Mouse (Mus musculus) MEL (cell line): Measurements from ENCODE around the gene Selplg.

Experiments used
- CHD2 ChIP-seq: IDR thresholded peaks from 2 replicates; pipeline ENCODE4 v1.6.1; 2011; ENCODE audit warnings: low read length, improper control_type of control experiment
- CTCF ChIP-seq, 3 experiments: IDR thresholded peaks in 2 of 3; conservative IDR thresholded peaks in 1 of 3; 2 replicates each; pipeline ENCODE4 v1.5.1; 2011 to 2012; ENCODE audit warnings: low read length in 3 of 3, low read depth in 2 of 3, mild to moderate bottlenecking in 2 of 3, improper control_type of control experiment in 1 of 3, inconsistent platforms in 1 of 3, mixed read lengths in 1 of 3, moderate library complexity in 1 of 3; ENCODE audit not compliant: control insufficient read depth in 1 of 3, insufficient read depth in 1 of 3, poor library complexity in 1 of 3, severe bottlenecking in 1 of 3
- KAT2A ChIP-seq: conservative IDR thresholded peaks from 2 replicates; pipeline ENCODE4 v1.6.1; 2012; ENCODE audit warnings: low read depth, low read length, improper control_type of control experiment, inconsistent platforms
- NELFE ChIP-seq: IDR thresholded peaks from 2 replicates; pipeline ENCODE4 v1.6.1; 2011; ENCODE audit warnings: low read depth, low read length, improper control_type of control experiment
- POLR2A ChIP-seq, 2 experiments: IDR thresholded peaks; 2 replicates each; pipeline ENCODE4 v1.6.1; 2011 to 2012; ENCODE audit warnings: low read length in 2 of 2, mild to moderate bottlenecking in 2 of 2, control low read depth in 1 of 2, improper control_type of control experiment in 1 of 2, low read depth in 1 of 2, moderate library complexity in 1 of 2; ENCODE audit not compliant: control insufficient read depth in 1 of 2, insufficient read depth in 1 of 2, poor library complexity in 1 of 2

DNA sequence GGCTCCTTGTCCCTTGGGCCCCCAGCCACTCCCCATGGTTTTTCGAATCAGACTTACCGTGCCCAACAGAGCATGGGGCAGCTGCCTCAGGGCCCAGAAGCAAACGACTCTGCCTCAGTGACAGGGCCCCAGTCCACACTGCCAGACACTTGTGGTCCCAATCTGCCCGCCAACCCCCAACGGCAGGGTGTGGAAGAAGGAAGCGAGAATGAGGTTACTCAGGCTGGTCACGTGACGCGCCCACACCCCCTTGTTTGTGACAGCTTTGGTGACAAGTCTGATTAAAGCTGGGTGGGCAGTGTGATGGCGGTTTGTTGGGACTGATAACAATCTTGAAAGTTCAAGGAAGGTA lies 2.2 kb downstream of the Selplg start:
- TF ChIP-seq NELFE = no peak
- TF ChIP-seq CHD2 = no peak; the same call in 1 of the 2 replicates
- no peak for TF ChIP-seq KAT2A
- TF ChIP-seq CTCF (IDR thresholded peaks at IDR 0.05 in 2 of 3, conservative IDR thresholded peaks at IDR 0.05 in 1 of 3; ENCODE audit: control insufficient read depth in 1 of 3, insufficient read depth in 1 of 3, low read depth in 2 of 3, low read length in 3 of 3, poor library complexity in 1 of 3, severe bottlenecking in 1 of 3) = no peak
- TF ChIP-seq POLR2A (IDR thresholded peaks at IDR 0.05; ENCODE audit: control insufficient read depth in 1 of 2, insufficient read depth in 1 of 2, low read depth in 1 of 2, low read length in 2 of 2, poor library complexity in 1 of 2) = peak; percentile 30 to 69; a peak in 2 of 4 replicates
